8 mouse cellular contexts compared by ENCODE assay signal in the genomic region with DNA sequence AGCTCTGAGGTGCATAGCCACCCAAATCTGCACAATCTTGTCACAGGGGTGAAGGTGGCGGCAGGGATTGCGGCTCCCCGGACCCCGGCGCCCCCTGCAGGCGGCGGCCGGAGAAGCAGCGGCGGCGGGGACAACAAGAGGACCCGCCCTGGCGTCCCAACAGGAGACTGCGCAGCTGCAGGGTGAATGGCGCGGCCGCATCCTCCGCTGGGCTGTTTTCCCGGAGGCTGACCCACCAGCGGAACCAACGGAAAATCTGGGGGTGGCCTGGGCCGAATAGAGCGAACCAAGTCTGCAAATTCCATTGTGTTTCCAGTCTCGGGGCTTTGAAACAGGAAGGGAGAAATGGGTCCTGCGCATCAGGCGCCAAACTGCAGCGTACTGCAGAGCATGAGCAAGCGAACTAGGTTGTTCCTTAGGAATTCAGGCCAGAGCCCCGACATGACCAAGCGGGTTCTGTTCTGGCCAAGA. TPM values are rescaled to one million over a fixed set of nuclear protein-coding genes. Genes with fewer than 3 reads are reported as not detected.
DNase-seq lines count a peak whose midpoint lies in the region; ATAC-seq and TF ChIP-seq lines count a peak whose summit lies in the region.

No protein-coding gene starts in this region.

- no peaks in the 10 kb centered on the region for H3K9me3 ChIP-seq in MEL (replicated peaks; ENCODE audit: insufficient read depth, low read length)
- no peaks in the 10 kb centered on the region for H3K9me3 ChIP-seq in forebrain, postnatal 0 days (ENCODE audit: low read length)
- no peaks in the 10 kb centered on the region for H3K9me3 ChIP-seq in lung, embryonic 14.5 days (ENCODE audit: low read depth, low read length)

- TF ChIP-seq EP300 in MEL (IDR thresholded peaks at IDR 0.05; ENCODE audit: low read depth in 1 of 2, low read length in 2 of 2) = no peak

- peak overlapping the region; percentile 38; the same call in 1 of the 2 replicates for H3K27ac ChIP-seq in MEL (ENCODE audit: control insufficient read depth, low read depth, low read length)
- H3K27ac ChIP-seq in cerebellum, adult 2 months (ENCODE audit: insufficient read depth, low read length) = peak overlapping the region; percentile 24
- peak overlapping the region; percentile 91 for H3K27ac ChIP-seq in forebrain, postnatal 0 days (ENCODE audit: low read depth, low read length)
- H3K27ac ChIP-seq in lung, embryonic 14.5 days (ENCODE audit: low read depth) = peak overlapping the region; percentile 82

- H3K79me2 ChIP-seq in MEL (ENCODE audit: control insufficient read depth, insufficient read depth, low read length, poor library complexity) = no peaks in the 10 kb centered on the region; the same call in 1 of the 2 replicates

- TF ChIP-seq CTCF in MEL (IDR thresholded peaks at IDR 0.05 in 2 of 3, conservative IDR thresholded peaks at IDR 0.05 in 1 of 3; ENCODE audit: control insufficient read depth in 1 of 3, insufficient read depth in 1 of 3, low read depth in 2 of 3, low read length in 3 of 3, poor library complexity in 1 of 3, severe bottlenecking in 1 of 3) = peak; percentile 56 to 92 (median 76)
- TF ChIP-seq CTCF in cerebellum, adult 2 months (IDR thresholded peaks at IDR 0.05; ENCODE audit: borderline replicate concordance, insufficient read depth, low read depth, low read length) = peak; percentile 75
- TF ChIP-seq CTCF in forebrain, postnatal 0 days (IDR thresholded peaks at IDR 0.05; ENCODE audit: low read depth) = peak; percentile 95
- TF ChIP-seq CTCF in lung, embryonic 14.5 days (IDR thresholded peaks at IDR 0.05; ENCODE audit: low read depth) = peak; percentile 79

- DNase-seq in MEL (ENCODE audit: low read depth, low spot score) = peak; percentile 87
- peak; percentile 94 to 97 for DNase-seq in cerebellum, adult 2 months
- peak; percentile 97 for DNase-seq in forebrain, postnatal 0 days
- peak; percentile 97 for DNase-seq in heart, postnatal 4 days
- DNase-seq in layer of hippocampus, adult 8-10 months (ENCODE audit: low spot score in 2 of 2) = peak; percentile 90 to 95
- peak; percentile 96 for DNase-seq in lung, embryonic 14.5 days
- DNase-seq in testis, postnatal 14 days (ENCODE audit: low spot score) = peak; percentile 86

- peak; percentile 47 to 80; a peak in 3 of 4 replicates for TF ChIP-seq POLR2A in MEL (IDR thresholded peaks at IDR 0.05; ENCODE audit: control insufficient read depth in 1 of 2, insufficient read depth in 1 of 2, low read depth in 1 of 2, low read length in 2 of 2, poor library complexity in 1 of 2)
- TF ChIP-seq POLR2A in cerebellum, adult 2 months (IDR thresholded peaks at IDR 0.05; ENCODE audit: borderline replicate concordance, insufficient read depth, low read length) = peak; percentile 77

- peaks cover 0 to 2% of the 10 kb centered on the region in 2 experiments; a peak in 1 of 4 replicates for H3K36me3 ChIP-seq in MEL (ENCODE audit: control insufficient read depth in 1 of 2, insufficient read depth in 2 of 2, low read length in 2 of 2)
- H3K36me3 ChIP-seq in forebrain, postnatal 0 days (ENCODE audit: insufficient read depth) = no peaks in the 10 kb centered on the region
- H3K36me3 ChIP-seq in lung, embryonic 14.5 days (ENCODE audit: insufficient read depth) = no peaks in the 10 kb centered on the region

- H3K9ac ChIP-seq in MEL (ENCODE audit: control insufficient read depth, low read depth, low read length, poor library complexity, severe bottlenecking) = peak overlapping the region; percentile 87
- H3K9ac ChIP-seq in forebrain, postnatal 0 days = peak overlapping the region; percentile 75
- peak overlapping the region; percentile 58 for H3K9ac ChIP-seq in lung, embryonic 14.5 days

- peak; percentile 46 for TF ChIP-seq RAD21 in MEL (IDR thresholded peaks at IDR 0.05; ENCODE audit: low read depth, low read length)

- H3K4me1 ChIP-seq in MEL (ENCODE audit: control insufficient read depth in 1 of 2, insufficient read depth in 2 of 2, low read length in 2 of 2) = peaks cover 3 to 10% of the 10 kb centered on the region in 2 experiments; a peak in 3 of 4 replicates
- no peaks in the 10 kb centered on the region for H3K4me1 ChIP-seq in cerebellum, adult 2 months (ENCODE audit: control insufficient read depth, insufficient read depth, low read length)
- 0 out of 2 replicates have a peak, but pooled peaks cover 2% of the 10 kb centered on the region for H3K4me1 ChIP-seq in forebrain, postnatal 0 days (ENCODE audit: insufficient read depth)
- H3K4me1 ChIP-seq in lung, embryonic 14.5 days (ENCODE audit: insufficient read depth) = peaks cover 6% of the 10 kb centered on the region; the same call in 1 of the 2 replicates

- H3K4me2 ChIP-seq in forebrain, postnatal 0 days (ENCODE audit: low read depth) = peak overlapping the region; percentile 72
- peak overlapping the region; percentile 68 for H3K4me2 ChIP-seq in lung, embryonic 14.5 days

- H3K27me3 ChIP-seq in MEL (ENCODE audit: control insufficient read depth in 1 of 2, insufficient read depth in 2 of 2, low read length in 2 of 2) = no peaks in the 10 kb centered on the region
- H3K27me3 ChIP-seq in cerebellum, adult 2 months (ENCODE audit: control insufficient read depth, insufficient read depth, low read length) = no peaks in the 10 kb centered on the region
- no peaks in the 10 kb centered on the region for H3K27me3 ChIP-seq in forebrain, postnatal 0 days (ENCODE audit: insufficient read depth, low read length)
- H3K27me3 ChIP-seq in lung, embryonic 14.5 days (ENCODE audit: insufficient read depth, low read length) = peaks cover 3% of the 10 kb centered on the region; the same call in 1 of the 2 replicates

- peak; percentile 92 for ATAC-seq in forebrain, postnatal 0 days
- ATAC-seq in lung, embryonic 14.5 days (ENCODE audit: insufficient read depth) = peak; percentile 83
- peak; percentile 84 for ATAC-seq in neutrophil, adult 5-6 weeks (ENCODE audit: extremely low read depth, insufficient number of reproducible peaks, low FRiP score, poor library complexity, severe bottlenecking)

- peak overlapping the region; percentile 59 to 87 for H3K4me3 ChIP-seq in MEL (ENCODE audit: control insufficient read depth in 1 of 2, insufficient read depth in 1 of 2, low read depth in 2 of 2, low read length in 2 of 2)
- peak overlapping the region; percentile 52 for H3K4me3 ChIP-seq in cerebellum, adult 2 months (replicated peaks; ENCODE audit: insufficient read depth, low read depth, low read length)
- H3K4me3 ChIP-seq in forebrain, postnatal 0 days (ENCODE audit: low read depth, low read length) = peak overlapping the region; percentile 42
- H3K4me3 ChIP-seq in lung, embryonic 14.5 days (ENCODE audit: low read depth, low read length) = peak overlapping the region; percentile 40

- WGBS in cerebellum, adult 2 months = under 1% methylated on average over 30 of the region's 30 CpGs
- WGBS in forebrain, postnatal 0 days = 4% methylated on average over 30 of the region's 30 CpGs
- WGBS in lung, embryonic 14.5 days = under 1% methylated on average over 30 of the region's 30 CpGs

TF ChIP-seq in MEL, 35 proteins besides CTCF, POLR2A, EP300 and RAD21 (continues in another document):
- TF ChIP-seq ELF1 (IDR thresholded peaks at IDR 0.05; ENCODE audit: low read depth, low read length) = no peak
- TF ChIP-seq KAT2A (conservative IDR thresholded peaks at IDR 0.05; ENCODE audit: low read depth, low read length) = no peak
- no peak for TF ChIP-seq GATA1 (IDR thresholded peaks at IDR 0.05; ENCODE audit: low read depth, low read length)
- TF ChIP-seq TCF12 (IDR thresholded peaks at IDR 0.05; ENCODE audit: low read depth, low read length) = peak; percentile 25; the same call in 1 of the 2 replicates
- TF ChIP-seq NELFE (IDR thresholded peaks at IDR 0.05; ENCODE audit: low read depth, low read length) = peak; percentile 61
- no peak for TF ChIP-seq ETS1 (IDR thresholded peaks at IDR 0.05; ENCODE audit: low read depth, low read length)
- TF ChIP-seq UBTF (IDR thresholded peaks at IDR 0.05; ENCODE audit: borderline replicate concordance, insufficient read depth, low read depth, low read length) = no peak

RNA-seq across cellular contexts. Expression of a gene that starts 8.1 kb away (rescaled TPM):
- 17.2 and 22.2 TPM in 2 replicates for total RNA-seq in MEL (2012; rRNA removed)
- 10 to 100 TPM in 1 of 2 experiments, not detected in 1; 38.6 TPM for polyA plus RNA-seq in MEL (2012; ENCODE audit: insufficient read depth in 1 of 2, insufficient read length in 2 of 2, low read depth in 1 of 2, low replicate concordance in 2 of 2, missing spikeins in 1 of 2)
- 3.3 and 3.6 TPM in 2 replicates for polyA plus RNA-seq in cerebellum, adult 2 months (2012; rRNA removed)
- 4.0 and 5.3 TPM in 2 replicates for total RNA-seq in forebrain, postnatal 0 days (2014; rRNA removed)
- 3.1 and 3.6 TPM in 2 replicates for polyA plus RNA-seq in forebrain, postnatal 0 days (2015; fragmentation: Nextera tagmentation; extraction: Ambion mirVana)
- 10 to 100 TPM in 1 of 2 experiments, 1 to 10 TPM in 1; 8.7 to 10.1 TPM for total RNA-seq in heart, postnatal 4 days (2021)
- total RNA-seq in layer of hippocampus, adult 8-10 months (2022) = 10 to 100 TPM in 2 of 4 experiments, 1 to 10 TPM in 2; 5.3 to 11.9 (median 8.3) TPM
- polyA plus RNA-seq in lung, embryonic 14.5 days (2014; fragmentation: Nextera tagmentation; extraction: Ambion mirVana) = 19.8 and 23.2 TPM in 2 replicates
- 473 and 531 TPM in 2 replicates for total RNA-seq in neutrophil, adult 5-6 weeks (2017)

RNA-seq across cellular contexts. Expression of a gene that starts 48.9 kb away (rescaled TPM):
- 21.7 and 25.1 TPM in 2 replicates for total RNA-seq in MEL (2012; rRNA removed)
- polyA plus RNA-seq in MEL (2012; ENCODE audit: insufficient read depth in 1 of 2, insufficient read length in 2 of 2, low read depth in 1 of 2, low replicate concordance in 2 of 2, missing spikeins in 1 of 2) = 10 to 100 TPM in 1 of 2 experiments, not detected in 1; 43.6 TPM
- polyA plus RNA-seq in cerebellum, adult 2 months (2012; rRNA removed) = 183 TPM in 2 replicates
- 69.1 and 86.8 TPM in 2 replicates for total RNA-seq in forebrain, postnatal 0 days (2014; rRNA removed)
- polyA plus RNA-seq in forebrain, postnatal 0 days (2015; fragmentation: Nextera tagmentation; extraction: Ambion mirVana) = 27.5 and 53.8 TPM in 2 replicates
- 10 to 100 TPM; 53.1 to 57.5 TPM for total RNA-seq in heart, postnatal 4 days (2021)
- total RNA-seq in layer of hippocampus, adult 8-10 months (2022) = 100 to 1,000 TPM; 261 to 307 (median 292) TPM
- 43.1 and 47.1 TPM in 2 replicates for polyA plus RNA-seq in lung, embryonic 14.5 days (2014; fragmentation: Nextera tagmentation; extraction: Ambion mirVana)
- 11.3 and 12.0 TPM in 2 replicates for total RNA-seq in neutrophil, adult 5-6 weeks (2017)

RNA-seq across cellular contexts. Expression of a gene that starts 49.4 kb away (rescaled TPM):
- 0.23 TPM in 1 of 2 replicates, not detected in the other for total RNA-seq in MEL (2012; rRNA removed)
- polyA plus RNA-seq in MEL (2012; ENCODE audit: insufficient read depth in 1 of 2, insufficient read length in 2 of 2, low read depth in 1 of 2, low replicate concordance in 2 of 2, missing spikeins in 1 of 2) = not detected
- 1.7 and 4.1 TPM in 2 replicates for polyA plus RNA-seq in cerebellum, adult 2 months (2012; rRNA removed)
- 9.0 and 18.6 TPM in 2 replicates for total RNA-seq in forebrain, postnatal 0 days (2014; rRNA removed)
- 3.7 and 4.0 TPM in 2 replicates for polyA plus RNA-seq in forebrain, postnatal 0 days (2015; fragmentation: Nextera tagmentation; extraction: Ambion mirVana)
- total RNA-seq in heart, postnatal 4 days (2021) = 1 to 10 TPM; 1.3 to 1.5 TPM
- total RNA-seq in layer of hippocampus, adult 8-10 months (2022) = 10 to 100 TPM in 2 of 4 experiments, 1 to 10 TPM in 2; 2.8 to 19.9 (median 12.1) TPM
- not detected in 2 replicates for polyA plus RNA-seq in lung, embryonic 14.5 days (2014; fragmentation: Nextera tagmentation; extraction: Ambion mirVana)
- total RNA-seq in neutrophil, adult 5-6 weeks (2017) = not detected in 2 replicates

Comparison
In these comparisons a context has a peak if more than half of its experiments do, and no peak if none do; other contexts are left out.
1. Peak in every context shown above with its lines: DNase-seq, ATAC-seq, H3K4me3 ChIP-seq and H3K27ac ChIP-seq.
2. H3K27ac ChIP-seq: peak in every context shown above with its lines; median percentile 91 in forebrain, postnatal 0 days; 82 in lung, embryonic 14.5 days; 38 in MEL; 24 in cerebellum, adult 2 months.
3. RNA of a gene that starts 8.1 kb away (total RNA-seq): 473 to 531 TPM in neutrophil, adult 5-6 weeks; 17.2 to 22.2 TPM in MEL, 5.3 to 11.9 TPM in layer of hippocampus, adult 8-10 months, 8.7 to 10.1 TPM in heart, postnatal 4 days and 4.0 to 5.3 TPM in forebrain, postnatal 0 days; every median in the first group is over 10 times any median in the second.